Mouse (Mus musculus) Muller cell, postnatal 12 days (primary cell): ENCODE data around the gene Sp140.
"Not testable (repeated sequence)": the region's sequence is repeated elsewhere in the genome, so short reads cannot be mapped to it uniquely, and the experiment has no call there.

Source experiments
- DNase-seq: peaks from one replicate; pipeline ENCODE4 v3.0.0-alpha.2; 2015; ENCODE audit errors: inconsistent ontology term

Sp140 gene

DNA sequence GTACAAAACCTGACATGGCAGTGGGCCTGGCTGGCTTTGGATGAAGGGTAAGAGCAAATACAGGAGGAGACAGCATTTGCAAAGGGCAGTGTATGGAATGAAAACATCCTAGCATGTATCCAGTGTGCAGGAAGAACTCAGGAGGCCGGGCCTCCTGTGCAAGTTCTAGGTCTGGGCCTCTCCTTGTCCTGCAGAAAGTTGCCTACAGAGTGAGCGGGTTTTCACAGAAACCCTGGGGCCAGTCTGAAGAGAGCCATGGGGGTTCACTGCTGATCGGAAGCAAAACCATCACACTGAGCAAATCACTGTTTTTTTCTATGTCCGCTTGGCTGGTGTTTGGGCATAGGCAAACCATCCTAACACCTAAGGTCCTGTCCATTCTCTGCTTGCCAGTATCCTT, 38.0 kb downstream of the Sp140 start:
- not testable (repeated sequence) for DNase-seq

DNA sequence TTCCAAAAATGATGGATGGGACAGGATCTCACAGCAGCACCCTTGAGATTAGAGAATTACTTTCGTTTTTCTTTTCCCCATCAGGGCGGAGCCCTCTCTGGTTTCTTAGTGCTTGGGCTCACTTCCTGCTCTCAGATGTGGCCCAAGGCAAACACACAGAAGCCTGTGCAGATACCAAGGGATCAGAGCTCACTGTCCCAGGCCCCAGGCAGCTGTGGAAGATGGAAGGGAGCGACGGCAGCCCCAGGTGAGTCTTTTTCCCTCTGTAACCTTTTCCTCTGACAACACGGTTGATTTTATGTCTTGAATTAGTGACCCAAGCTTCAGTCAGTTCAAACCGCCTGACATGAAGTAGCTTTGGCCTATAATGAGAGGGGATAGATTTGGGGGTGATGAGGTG, 49.7 kb downstream of the Sp140 start, which contains the start of gene Sp100:
TSS of gene Sp100 (plus strand) at position 108 of the 400 bp plus-strand sequence.
- DNase-seq, result not testable (repeated sequence)

DNA sequence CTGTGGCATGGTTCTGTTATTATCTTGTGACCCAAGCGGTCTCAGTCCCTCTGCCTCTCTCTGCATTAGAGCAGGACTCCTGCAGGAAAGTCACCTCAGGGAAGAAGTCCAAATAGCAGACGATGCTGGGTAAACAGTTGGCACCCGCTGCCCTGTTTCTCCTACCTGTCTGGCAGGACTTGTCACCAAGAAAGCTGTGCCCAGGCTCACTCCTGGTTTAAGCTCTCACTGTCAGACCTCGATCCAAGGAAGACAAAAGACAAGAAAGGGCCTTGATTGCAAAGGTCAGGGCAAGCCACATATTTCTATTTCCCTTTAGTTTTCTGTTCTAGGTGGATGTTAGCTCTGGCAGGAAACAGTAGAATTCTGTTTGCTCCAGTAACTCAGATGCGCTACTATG, 50.3 kb downstream of the Sp140 start:
- DNase-seq, result not testable (repeated sequence)

DNA sequence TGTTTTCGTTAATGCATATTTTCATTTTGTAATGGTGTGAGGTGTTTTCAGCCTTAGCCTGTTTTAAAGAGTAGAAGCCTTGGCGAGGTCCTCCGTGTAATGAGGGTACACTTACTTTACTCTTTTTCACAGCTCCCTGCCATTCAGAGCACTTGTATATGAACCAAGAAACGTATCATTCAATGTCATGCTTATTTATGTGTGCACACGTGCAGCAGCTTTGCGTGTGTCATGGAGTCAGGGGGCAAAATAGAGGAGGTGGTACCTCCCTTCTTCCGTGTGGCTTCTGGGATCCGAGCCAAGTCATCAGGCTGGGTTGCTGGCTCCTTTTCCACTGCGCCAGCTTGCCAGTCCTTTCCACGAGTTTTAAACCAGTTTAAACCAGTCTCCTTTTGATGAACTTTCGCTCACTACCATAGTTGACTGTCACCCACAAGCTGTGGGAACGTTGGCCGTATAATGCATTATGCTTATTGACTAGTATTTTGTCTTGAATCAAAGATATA, 51.6 kb downstream of the Sp140 start:
- DNase-seq, result not testable (repeated sequence)

DNA sequence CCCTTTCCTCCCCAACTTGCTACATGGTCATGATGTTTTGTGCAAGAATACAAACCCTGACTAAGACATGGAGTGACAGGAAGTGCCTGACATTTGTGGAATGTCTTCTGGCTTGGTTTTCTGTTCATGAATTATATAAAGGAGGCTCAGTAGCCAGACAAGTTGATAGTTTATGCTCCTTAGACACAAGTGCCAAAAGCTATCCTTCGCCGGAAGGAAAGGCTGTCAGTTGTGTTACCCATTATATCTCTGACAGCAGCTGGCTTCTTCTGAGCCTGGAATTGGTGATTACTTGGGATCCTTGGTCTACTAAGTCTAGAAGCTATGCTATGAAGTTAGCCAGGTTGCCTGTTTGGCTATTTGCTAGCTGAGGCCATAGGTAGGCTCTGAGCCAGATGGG, 57.0 kb downstream of the Sp140 start:
- not testable (repeated sequence) for DNase-seq

DNA sequence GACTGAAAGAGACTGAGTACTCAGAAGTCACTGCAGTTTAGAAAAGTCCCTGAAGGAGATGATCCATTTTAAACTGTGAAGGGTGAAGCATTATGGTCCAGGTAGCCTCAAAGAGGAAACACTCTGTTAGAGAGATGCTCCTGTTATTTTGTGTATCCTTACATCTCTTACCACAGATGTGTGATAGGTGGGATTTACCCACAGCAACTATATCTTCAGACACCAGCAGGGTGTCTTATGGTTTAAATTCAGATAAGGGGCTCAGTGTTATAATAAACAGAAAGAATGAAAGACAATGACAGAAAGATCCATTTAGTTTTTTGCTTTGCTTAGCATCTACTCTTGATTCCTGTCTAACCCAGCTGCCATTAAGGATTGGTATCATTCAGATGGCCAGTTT, 64.1 kb downstream of the Sp140 start:
- no peak for DNase-seq

DNA sequence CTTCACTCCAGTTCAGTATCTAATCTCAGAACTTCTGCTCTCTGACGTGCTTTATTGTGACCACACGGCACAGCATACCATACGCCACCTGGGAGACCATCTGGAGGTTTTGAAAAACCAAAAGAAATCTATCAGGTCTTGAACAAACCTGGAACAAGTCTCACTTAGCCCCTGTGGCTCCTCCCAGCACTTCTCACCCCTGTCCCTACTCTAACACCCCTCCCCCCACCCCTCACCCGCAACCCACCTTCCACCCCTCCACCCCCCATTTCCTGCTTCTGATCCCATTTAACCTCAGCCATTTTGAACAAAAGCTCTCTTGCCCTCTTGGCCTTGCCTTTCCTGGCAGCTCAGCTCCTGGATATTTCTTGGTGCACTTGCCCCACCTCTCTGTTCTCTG, 80.0 kb downstream of the Sp140 start:
- no peak for DNase-seq

DNA sequence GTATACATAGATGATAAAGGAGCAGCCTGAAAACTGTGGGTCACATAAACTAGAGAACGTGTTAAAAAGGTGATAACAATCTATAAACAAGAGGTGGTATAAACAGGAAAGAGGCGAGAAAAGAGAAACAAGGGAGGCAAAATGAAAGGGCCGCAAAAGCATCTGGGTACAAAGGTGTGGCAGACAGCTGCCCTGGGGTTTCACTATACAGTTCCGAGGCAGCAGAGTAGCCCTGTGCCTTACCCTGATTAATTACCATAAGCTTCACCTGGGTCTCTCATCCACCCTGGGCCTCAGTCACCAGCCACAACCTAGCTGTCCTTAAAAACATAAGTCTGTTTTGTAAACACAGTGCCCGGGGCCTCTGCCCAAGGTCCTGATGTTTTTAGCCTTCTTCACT, 86.5 kb downstream of the Sp140 start:
- no peak for DNase-seq

DNA sequence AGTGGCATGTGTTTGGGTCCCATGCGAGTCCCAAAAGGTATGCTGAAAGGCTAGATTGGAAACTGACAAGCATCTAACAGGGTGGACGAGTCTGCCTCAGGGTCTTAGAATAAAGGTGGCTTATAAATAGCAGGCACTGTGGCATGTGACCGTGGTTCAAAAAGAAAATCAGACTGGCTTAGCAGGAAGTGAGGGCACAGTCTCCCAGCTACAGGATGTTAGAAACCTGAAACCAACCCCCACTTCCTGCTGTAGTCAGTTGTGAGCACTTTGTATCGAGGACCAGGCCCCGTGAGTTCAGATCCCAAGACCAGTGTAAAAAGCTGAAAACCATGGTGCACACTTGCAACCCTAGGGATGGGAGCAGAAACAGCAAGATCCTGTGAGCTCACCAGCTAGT, 87.2 kb downstream of the Sp140 start:
- DNase-seq, result no peak

DNA sequence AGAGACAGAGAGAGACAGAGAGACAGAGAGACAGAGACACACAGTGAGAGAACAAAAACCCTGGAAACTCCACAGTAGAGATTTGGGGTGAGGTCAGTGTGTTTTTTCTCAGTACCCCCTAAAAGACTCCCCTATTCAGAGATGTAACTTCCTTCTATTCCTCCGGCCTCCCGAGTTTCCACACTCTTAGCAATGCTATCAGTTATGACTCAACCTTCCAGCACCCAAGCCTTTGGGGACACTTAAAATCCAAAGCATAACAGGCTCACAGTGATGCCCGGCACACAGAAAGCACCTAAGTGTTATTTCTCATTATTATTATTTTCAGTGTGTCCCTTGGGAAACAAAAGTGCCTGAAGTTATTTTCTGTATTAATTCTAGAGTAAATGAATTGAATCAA, 90.4 kb downstream of the Sp140 start:
- DNase-seq, result no peak

DNA sequence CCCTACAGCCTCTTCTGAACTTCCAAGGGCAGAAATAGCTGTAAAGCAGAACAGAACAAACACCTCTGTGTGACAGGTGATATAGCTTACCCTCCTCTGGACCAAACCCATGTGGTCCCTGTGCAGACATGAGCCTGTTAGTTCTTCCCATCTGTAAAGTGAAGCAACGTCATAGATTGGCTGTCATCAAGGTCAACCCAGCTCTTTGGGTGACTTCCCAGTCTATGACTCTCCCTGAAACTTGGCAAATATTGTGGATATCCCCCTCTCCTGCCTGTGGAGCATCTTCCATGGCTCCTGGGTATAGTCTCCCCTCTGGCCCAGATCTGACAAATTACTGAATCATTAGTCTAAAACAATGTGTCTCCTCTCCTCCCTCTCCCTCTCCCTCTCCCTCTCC, 92.1 kb downstream of the Sp140 start:
- DNase-seq, result no peak

DNA sequence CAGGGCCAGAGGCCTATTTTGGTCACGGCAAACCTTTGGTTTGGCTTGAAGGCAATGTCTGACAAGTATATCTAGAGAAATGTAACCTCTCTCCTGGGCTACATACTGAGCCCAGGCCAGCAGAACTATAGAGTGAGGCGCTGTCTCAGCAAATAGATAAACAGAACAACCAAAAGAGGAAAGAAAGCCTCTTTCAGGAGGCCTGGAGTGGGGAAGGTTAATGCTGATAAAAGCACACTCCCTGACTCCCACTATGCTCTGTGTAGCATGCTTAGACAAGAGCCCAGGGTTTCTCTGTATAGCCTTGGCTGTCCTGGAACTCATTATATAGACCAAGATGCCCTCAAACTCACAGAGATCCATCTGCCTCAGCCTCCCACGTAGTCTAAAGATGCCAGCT, 93.1 kb downstream of the Sp140 start:
- no peak for DNase-seq
